Mouse (Mus musculus) hindbrain, embryonic 15.5 days (tissue): Measurements from ENCODE around the gene Mecr. TPM values are rescaled to one million over a fixed set of nuclear protein-coding genes. Genes with fewer than 3 reads are reported as not detected.

Experiments
- ATAC-seq: fragments of 200-750 bp; cut with Nextera tagmentation; 2 replicates; pipeline ENCODE4 v1.8.0; 2017; ENCODE audit warnings: low read depth, moderate number of reproducible peaks, moderate TSS enrichment; ENCODE audit not compliant: low FRiP score
- H3K27ac ChIP-seq: fragments of 300-500 bp; sonication (generic); replicated peaks from 2 replicates; pipeline ENCODE4 v1.5.1; 2015; ENCODE audit warnings: mild to moderate bottlenecking, inconsistent platforms
- H3K27me3 ChIP-seq: fragments of 300-500 bp; sonication (generic); 2 replicates; pipeline ENCODE4 v1.6.1; 2015; ENCODE audit warnings: control low read depth, inconsistent platforms
- H3K36me3 ChIP-seq: fragments of 300-500 bp; sonication (generic); 2 replicates; pipeline ENCODE4 v1.6.1; 2015; ENCODE audit warnings: control low read depth, inconsistent platforms
- H3K4me1 ChIP-seq: fragments of 300-500 bp; sonication (generic); replicated peaks from 2 replicates; pipeline ENCODE4 v1.6.1; 2015; ENCODE audit warnings: control low read depth, inconsistent platforms
- H3K4me2 ChIP-seq: fragments of 300-500 bp; sonication (generic); 2 replicates; pipeline ENCODE4 v1.6.1; 2015; ENCODE audit warnings: moderate library complexity, mild to moderate bottlenecking, inconsistent platforms
- H3K4me3 ChIP-seq: fragments of 300-500 bp; sonication (generic); 2 replicates; pipeline ENCODE4 v1.5.1; 2015; ENCODE audit warnings: mild to moderate bottlenecking, inconsistent platforms
- H3K9ac ChIP-seq: fragments of 300-500 bp; sonication (generic); 2 replicates; pipeline ENCODE4 v1.6.1; 2015; ENCODE audit warnings: inconsistent platforms
- H3K9me3 ChIP-seq: fragments of 300-500 bp; sonication (generic); 2 replicates; pipeline ENCODE4 v1.6.1; 2016; ENCODE audit warnings: control low read depth, inconsistent platforms
- WGBS: fragments of 180-500 bp; shearing (Covaris S2); methylation state at CpG from one replicate; pipeline ENCODE4 v1.1.7; 2015; 5-methylcytosine and 5-hydroxymethylcytosine counted together
- polyA plus RNA-seq: library from polyadenylated mRNA; unstranded; fragments of >200 nt; fragmentation: Nextera tagmentation; extraction: Ambion mirVana; gene quantifications from 2 replicates; pipeline ENCODE4 v1.2.1, GENCODE M21; 2015

Gene Mecr
- polyA plus RNA-seq, 1 experiment from 2014 or later, result 37.9 TPM

DNA sequence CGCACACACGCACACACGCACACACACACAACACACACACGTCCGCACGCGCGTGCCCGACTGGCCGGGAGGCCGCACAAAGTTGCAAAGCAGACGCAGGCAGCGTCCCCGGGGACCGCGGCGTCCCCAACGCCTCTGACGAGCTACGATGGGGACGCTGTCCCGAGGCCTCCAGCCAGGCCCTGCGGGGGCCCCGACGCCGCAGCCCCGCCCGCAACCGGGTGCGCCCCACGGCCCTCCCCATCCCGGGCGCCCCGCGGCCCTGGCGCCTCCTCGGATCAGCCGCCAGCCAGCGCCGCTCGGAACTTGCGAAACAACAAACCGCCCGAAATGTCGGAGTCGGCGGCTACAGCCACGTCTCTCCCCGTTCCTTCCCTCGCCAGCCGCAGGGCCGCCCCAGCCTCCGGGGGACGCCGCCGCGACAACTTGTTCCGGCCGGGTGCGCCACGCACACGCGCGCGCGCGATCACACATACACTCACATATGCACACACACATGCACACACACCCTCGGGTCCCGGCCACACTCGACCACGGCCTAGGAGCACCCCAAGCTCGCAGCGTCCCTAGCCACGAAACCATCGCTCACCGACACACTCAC lies 6.3 kb upstream of the Mecr start:
- H3K9me3 ChIP-seq, result no peaks in the 10 kb centered on the region

DNA sequence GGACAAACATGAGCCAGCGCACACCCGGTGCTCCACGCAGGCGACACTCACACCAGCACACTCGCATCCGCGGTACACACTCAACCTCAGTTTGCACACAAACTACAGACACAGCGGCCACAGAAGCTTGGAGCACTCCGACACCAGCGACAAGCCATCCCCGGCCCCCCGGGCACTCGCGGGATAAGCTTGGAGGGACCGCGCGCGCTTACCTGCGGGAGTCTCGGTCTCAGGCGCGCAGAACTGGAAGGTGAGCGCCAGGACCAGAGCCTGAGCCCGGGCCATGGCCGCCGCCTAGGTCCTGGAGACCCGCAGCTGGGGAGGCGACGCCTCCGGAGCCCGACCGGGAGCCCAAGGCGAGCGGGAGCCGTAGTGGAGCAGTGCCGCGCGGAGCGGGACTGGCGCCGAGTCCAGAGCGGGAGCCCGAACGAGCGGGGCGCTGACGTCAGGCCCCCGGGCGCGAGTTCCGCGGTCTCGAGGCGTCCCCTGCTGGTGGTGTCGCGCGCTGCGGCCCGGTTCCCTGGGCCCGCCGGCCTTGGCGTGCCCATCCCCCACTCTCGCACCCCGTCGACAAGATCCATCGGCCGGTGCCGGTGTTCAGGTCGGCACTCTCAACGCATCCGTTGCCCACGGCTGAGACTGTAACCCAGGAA lies 5.3 kb upstream of the Mecr start, which contains the start of gene Ptpru:
TSS of gene Ptpru (minus strand) at position 417 of the 653 bp plus-strand sequence.
- Histone ChIP-seq H3K36me3 (no peaks in the 10 kb centered on the region), H3K9me3 (no peaks in the 10 kb centered on the region), H3K9ac (peak within 1 kb of the TSS; percentile 68), H3K4me1 (peaks cover 29% of the 10 kb centered on the region), H3K27ac (peak within 1 kb of the TSS; percentile 12; the same call in 1 of the 2 replicates), H3K4me2 (peak within 1 kb of the TSS; percentile 94), H3K27me3 (peaks cover 17% of the 10 kb centered on the region), H3K4me3 (peak within 1 kb of the TSS; percentile 68)
- peak; percentile 77 for ATAC-seq
- WGBS, result under 1% methylated on average over 68 of the region's 72 CpGs

More for the DNA sequence above, 6.3 kb upstream of the Mecr start:
- Histone ChIP-seq H3K27me3 (peaks cover 17% of the 10 kb centered on the region), H3K4me3 (peak overlapping the region; percentile 68), H3K9ac (peak overlapping the region; percentile 68), H3K4me1 (peaks cover 29% of the 10 kb centered on the region), H3K27ac (no peak overlapping the region), H3K4me2 (peak overlapping the region; percentile 94), H3K36me3 (no peaks in the 10 kb centered on the region)
- under 1% methylated on average over 74 of the region's 76 CpGs for WGBS
- peak; percentile 31; the same call in 1 of the 2 replicates for ATAC-seq

DNA sequence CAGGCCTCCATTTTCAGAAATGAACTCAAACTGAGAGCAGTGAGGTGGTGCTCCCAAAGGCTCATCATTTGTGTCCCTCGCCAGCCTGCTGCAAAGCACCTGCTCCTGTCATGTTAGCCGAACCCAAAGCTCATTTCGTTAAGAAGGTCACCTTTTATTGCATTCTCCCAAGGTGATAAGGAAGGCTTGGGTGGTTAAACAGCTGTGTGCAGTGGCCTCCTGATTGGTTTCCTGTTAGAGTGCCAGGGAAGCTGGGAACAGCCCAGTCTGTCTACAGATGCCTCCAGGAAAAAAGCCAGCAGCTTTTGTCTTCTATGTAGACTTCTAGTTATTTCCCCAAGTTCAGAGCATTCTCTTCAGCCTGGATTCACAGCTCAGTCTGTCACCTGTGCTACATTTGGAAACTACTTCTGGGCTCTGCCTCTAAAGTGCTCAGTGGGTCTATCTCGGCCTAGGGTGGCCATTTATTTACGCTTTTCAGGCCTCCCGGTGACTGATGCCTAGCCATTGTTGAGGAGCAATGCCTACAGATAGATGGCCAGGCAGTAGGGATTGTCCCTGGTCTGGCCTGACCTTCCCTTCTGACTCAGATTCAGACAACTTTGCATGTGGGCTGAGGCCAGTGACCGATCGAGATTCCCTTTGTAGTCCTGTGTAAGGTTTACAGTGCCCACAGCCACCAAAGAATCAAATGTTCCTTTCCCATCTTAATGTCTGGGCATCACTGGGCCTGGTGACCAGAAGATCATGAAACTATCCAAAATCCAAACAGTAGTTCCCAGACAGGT lies 2.9 kb downstream of the Mecr start:
- no peak overlapping the region for H3K4me3 ChIP-seq

DNA sequence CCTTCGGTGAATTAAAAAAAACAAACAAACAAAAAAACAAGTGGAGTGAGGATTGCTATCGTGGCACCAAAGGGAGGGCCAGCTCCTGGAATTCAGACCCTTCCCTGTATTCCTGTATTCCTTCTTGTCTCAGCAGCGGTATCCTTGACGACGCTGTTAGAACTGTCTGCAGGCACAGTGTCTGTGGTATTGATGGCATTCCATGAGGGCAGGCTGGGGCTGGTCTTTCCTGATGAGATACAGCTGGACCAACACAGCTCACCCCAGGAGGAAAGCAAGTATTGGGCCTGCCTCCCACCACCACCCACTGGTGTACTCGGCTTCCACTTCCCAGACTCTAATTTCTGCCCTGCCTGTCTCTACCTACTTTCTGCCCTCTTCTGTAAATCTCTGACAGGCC lies 4.8 kb downstream of the Mecr start:
- Histone ChIP-seq H3K27ac (no peak overlapping the region), H3K27me3 (no peaks in the 10 kb centered on the region), H3K9me3 (no peaks in the 10 kb centered on the region), H3K4me1 (peaks cover 18% of the 10 kb centered on the region), H3K36me3 (no peaks in the 10 kb centered on the region), H3K4me2 (no peak overlapping the region), H3K4me3 (no peak overlapping the region), H3K9ac (no peak overlapping the region)
- no peak for ATAC-seq
- WGBS, result 78% methylated on average over 6 of the region's 6 CpGs

More for the DNA sequence above, 2.9 kb downstream of the Mecr start:
- Histone ChIP-seq H3K36me3 (no peaks in the 10 kb centered on the region), H3K9ac (no peak overlapping the region), H3K4me1 (peaks cover 18% of the 10 kb centered on the region), H3K4me2 (no peak overlapping the region), H3K27me3 (peaks cover 4% of the 10 kb centered on the region; the same call in 1 of the 2 replicates), H3K9me3 (no peaks in the 10 kb centered on the region), H3K27ac (no peak overlapping the region)
- 85% methylated on average over 8 of the region's 8 CpGs for WGBS
- no peak for ATAC-seq

DNA sequence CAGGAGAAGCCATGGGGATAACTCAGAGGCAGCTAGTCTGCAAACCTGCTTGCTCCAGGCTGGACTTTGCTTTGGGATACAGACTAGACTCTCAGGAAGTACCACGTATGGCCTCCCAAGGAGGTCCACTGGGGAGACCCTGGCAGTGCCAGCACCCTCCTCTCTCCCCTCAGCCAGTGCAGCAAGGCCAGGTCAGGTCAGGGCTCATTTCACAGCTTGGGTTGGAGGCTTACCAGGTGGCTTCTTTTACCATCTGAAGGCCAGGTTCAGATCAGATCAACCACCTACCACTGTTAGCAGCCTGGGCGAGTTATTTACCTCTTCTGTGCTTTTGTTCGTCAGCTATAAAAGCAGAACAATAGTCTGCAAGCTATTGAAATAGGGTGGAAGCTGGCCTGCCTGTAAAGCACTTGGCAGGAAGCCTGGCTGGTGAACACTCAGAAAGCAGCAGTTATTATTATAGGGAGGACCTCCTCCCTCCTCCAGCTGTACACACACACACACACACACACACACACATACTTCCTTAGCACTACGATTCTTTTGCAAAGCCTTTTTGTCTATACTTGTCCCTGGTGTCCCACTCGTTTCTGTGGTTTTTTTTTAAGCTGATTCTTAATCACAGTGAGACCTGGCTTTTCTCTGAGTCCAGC lies 6.8 kb downstream of the Mecr start:
- no peak for ATAC-seq
- peak overlapping the region; percentile 64 for H3K27ac ChIP-seq
- no peak overlapping the region for H3K4me2 ChIP-seq
- peaks cover 6% of the 10 kb centered on the region; the same call in 1 of the 2 replicates for H3K4me1 ChIP-seq
- no peaks in the 10 kb centered on the region for H3K9me3 ChIP-seq
- 29% methylated on average over 5 of the region's 5 CpGs for WGBS
- H3K36me3 ChIP-seq, result no peaks in the 10 kb centered on the region
- H3K9ac ChIP-seq, result no peak overlapping the region
- no peaks in the 10 kb centered on the region for H3K27me3 ChIP-seq
- H3K4me3 ChIP-seq, result no peak overlapping the region

DNA sequence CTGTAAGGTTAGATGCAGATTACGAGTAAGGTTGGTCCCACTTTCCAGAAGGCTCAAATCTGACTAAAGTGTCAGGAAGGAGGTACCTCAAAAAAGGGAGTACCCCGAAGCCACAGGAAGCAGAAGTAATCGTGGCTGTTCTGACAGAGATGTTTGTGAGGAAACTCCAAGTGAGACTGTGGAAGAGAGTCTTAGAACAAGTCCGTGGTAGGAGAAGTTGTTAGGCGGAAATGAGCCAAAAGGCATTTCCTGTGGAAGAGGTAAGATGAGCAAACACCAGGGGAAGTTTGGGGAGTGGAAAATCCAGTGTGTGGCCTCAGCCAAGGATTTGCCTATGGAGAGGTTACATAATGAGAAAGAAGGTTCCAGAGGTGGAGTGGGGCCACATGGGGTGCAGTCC lies 11.7 kb downstream of the Mecr start:
- Histone ChIP-seq H3K36me3 (peaks cover 12% of the 10 kb centered on the region; the same call in 1 of the 2 replicates), H3K9ac (no peak overlapping the region), H3K9me3 (no peaks in the 10 kb centered on the region), H3K4me2 (no peak overlapping the region), H3K4me1 (peaks cover 4% of the 10 kb centered on the region; the same call in 1 of the 2 replicates), H3K4me3 (no peak overlapping the region), H3K27ac (no peak overlapping the region), H3K27me3 (no peaks in the 10 kb centered on the region)
- ATAC-seq, result no peak
- 83% methylated on average over 5 of the region's 5 CpGs for WGBS

DNA sequence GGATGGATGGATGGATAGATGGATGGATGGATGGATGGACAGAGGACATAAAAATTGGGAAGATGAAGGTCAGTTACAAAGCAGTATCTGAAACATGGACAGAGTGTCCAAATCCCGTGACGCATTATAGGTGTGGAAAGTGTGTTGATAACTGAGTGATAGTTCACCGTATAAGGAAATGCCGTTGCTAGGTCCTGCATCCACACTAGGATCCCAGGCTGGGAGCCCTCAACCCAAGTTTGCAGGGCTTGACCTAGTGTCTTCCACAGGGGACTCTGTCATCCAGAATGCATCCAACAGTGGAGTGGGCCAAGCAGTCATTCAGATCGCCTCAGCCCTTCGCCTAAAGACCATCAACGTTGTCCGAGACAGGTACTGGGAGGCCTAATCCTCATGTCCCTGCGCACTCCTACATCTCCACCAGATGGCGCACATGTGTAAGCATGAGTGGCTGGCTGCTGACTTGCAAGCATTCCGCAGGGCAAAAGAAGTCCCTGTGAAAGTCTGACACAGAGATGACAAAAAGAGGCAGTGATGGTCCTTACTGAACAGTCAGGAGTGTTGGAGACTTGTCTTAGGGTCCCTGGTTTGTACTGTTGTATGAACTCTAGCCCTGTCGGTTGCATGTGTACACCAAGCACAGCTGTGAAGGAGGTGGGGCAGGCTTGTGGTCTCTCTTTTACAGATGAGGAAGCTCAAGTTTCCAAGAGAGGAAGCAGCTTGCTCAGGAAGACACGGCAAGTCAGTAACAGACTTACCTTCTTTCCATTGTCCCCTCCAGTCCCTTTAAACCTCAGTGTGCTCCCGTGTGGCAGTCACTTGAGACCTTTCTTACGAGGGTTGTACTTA lies 17.4 kb downstream of the Mecr start:
- Histone ChIP-seq H3K9me3 (no peaks in the 10 kb centered on the region), H3K27me3 (no peaks in the 10 kb centered on the region), H3K4me1 (no peaks in the 10 kb centered on the region), H3K9ac (no peak overlapping the region), H3K4me2 (no peak overlapping the region), H3K36me3 (peaks cover 12% of the 10 kb centered on the region; the same call in 1 of the 2 replicates), H3K4me3 (no peak overlapping the region), H3K27ac (no peak overlapping the region)
- no peak for ATAC-seq
- 52% methylated on average over 15 of the region's 15 CpGs for WGBS

DNA sequence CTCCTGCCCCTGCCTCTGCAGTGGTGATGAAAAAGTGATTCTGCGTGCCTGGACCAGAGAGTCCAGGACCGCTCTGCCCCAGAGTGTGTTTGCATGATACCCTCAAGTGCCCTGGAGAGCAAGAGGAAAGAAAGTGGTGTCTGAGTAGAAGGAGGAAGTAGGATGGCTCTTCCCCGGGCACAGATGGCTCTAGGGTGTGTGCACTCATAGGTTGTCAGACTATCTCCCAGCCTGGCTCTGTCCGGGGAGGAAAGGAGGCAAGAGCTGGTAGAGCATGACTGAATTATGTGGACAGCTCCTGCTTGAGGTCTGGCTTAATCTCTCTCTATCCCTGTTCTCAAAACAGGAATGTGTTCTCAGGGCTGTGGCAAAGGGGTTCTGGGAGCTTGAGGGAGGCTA lies 18.1 kb downstream of the Mecr start:
- no peak overlapping the region for H3K4me3 ChIP-seq
- no peaks in the 10 kb centered on the region for H3K9me3 ChIP-seq
- H3K4me1 ChIP-seq, result no peaks in the 10 kb centered on the region
- peaks cover 12% of the 10 kb centered on the region; the same call in 1 of the 2 replicates for H3K36me3 ChIP-seq
- H3K9ac ChIP-seq, result no peak overlapping the region
- WGBS, result 93% methylated on average over 4 of the region's 4 CpGs
- H3K27ac ChIP-seq, result no peak overlapping the region
- no peaks in the 10 kb centered on the region for H3K27me3 ChIP-seq
- no peak for ATAC-seq
- H3K4me2 ChIP-seq, result no peak overlapping the region

DNA sequence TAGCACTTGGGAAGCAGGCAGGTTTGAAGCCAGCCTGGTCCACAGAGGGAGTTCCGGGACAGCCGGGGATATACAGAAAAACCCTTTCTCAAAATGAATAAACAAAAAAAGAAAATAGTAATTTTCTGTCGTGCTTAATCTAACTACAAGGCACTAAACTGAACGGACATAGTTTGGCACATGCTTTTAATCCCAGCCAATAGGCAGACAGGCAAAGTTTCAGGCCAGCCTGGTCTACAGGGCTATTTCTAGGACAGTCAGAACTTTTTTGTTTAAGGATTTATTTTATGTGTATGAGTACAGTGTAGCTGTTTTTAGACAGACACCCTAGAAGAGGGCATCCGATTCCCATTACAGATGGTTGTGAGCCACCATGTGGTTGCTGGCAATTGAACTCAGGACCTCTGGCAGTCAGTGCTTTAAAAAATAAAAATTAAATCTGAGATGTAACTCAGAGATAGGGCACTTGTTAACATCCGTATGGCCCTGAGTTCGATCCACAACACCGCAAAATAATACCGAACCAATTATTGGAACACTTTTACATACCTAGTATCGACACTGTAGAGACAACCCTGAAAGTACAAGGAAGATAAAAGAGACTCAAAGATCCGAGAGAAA lies 29.5 kb downstream of the Mecr start:
- Histone ChIP-seq H3K9me3 (no peaks in the 10 kb centered on the region), H3K27ac (peak overlapping the region; percentile 100), H3K4me3 (peak overlapping the region; percentile 97), H3K9ac (peak overlapping the region; percentile 52), H3K4me1 (peaks cover 38% of the 10 kb centered on the region), H3K4me2 (peak overlapping the region; percentile 66), H3K36me3 (no peaks in the 10 kb centered on the region), H3K27me3 (no peaks in the 10 kb centered on the region)
- WGBS, result 9% methylated on average over 11 of the region's 11 CpGs
- ATAC-seq, result no peak; the same call in none of the 2 replicates

DNA sequence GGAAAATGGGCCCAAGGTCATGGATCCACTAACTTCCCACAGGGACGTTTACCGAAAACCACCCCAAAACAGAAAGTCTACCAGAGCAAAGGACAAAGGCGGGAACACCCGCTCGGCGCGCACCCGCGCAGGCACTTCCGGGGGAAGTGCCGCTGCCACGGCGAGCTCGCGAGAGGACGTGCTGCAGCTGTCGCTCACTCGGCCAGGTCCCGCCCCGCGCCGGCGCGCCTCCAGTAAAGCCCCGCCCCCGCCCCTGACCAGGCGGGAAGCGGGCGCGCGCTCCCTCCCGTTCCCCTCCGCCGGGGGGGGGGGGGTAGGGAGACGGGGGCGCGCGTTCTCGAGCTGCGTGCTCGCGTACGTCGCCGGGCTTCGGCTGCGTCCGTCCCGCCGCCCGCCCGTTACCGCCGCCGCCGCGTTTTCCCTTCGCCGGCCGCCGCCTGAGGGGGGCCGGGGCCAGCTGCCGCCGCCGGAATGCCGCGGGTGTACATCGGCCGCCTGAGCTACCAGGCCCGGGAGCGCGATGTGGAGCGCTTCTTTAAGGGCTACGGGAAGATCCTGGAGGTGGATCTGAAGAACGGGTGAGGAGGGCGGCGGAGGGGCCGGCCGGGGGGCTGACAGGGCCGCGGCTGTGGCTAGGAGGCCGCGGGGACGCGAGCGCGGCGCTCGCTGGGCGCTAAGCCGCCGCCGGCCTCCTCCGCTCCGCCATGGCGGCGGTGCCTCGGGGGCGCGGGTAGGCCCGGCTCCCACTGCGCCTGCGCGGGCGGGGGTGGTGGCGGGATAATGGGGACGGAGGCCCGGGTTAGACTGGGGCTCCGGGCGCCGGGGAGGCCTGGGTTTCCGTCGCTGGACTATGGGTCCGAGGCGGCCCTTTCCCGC lies 30.3 kb downstream of the Mecr start, which contains the start of gene Srsf4:
TSS of gene Srsf4 (plus strand) at position 325 of the 876 bp plus-strand sequence.
- no peaks in the 10 kb centered on the region for H3K27me3 ChIP-seq
- H3K27ac ChIP-seq, result peak within 1 kb of the TSS; percentile 100
- H3K36me3 ChIP-seq, result no peaks in the 10 kb centered on the region
- peak; percentile 96 for ATAC-seq
- WGBS, result under 1% methylated on average over 88 of the region's 116 CpGs
- H3K4me2 ChIP-seq, result peak within 1 kb of the TSS; percentile 95
- no peaks in the 10 kb centered on the region for H3K9me3 ChIP-seq
- peaks cover 45% of the 10 kb centered on the region for H3K4me1 ChIP-seq
- H3K4me3 ChIP-seq, result peak within 1 kb of the TSS; percentile 97
- H3K9ac ChIP-seq, result peak within 1 kb of the TSS; percentile 100
